Mouse (Mus musculus) CD4-positive naive resting alpha-beta T cell, adult 57 days (primary cell): ENCODE measurements around the gene Dld. TPM values are rescaled to one million over a fixed set of nuclear protein-coding genes. Genes with fewer than 3 reads are reported as not detected.

ENCODE experiments used
- total RNA-seq: library from RNA; stranded (reverse); gene quantifications from one replicate; pipeline ENCODE4 v1.2.4, GENCODE M21; 2023

The Dld gene
- 47.1 TPM for total RNA-seq

DNA sequence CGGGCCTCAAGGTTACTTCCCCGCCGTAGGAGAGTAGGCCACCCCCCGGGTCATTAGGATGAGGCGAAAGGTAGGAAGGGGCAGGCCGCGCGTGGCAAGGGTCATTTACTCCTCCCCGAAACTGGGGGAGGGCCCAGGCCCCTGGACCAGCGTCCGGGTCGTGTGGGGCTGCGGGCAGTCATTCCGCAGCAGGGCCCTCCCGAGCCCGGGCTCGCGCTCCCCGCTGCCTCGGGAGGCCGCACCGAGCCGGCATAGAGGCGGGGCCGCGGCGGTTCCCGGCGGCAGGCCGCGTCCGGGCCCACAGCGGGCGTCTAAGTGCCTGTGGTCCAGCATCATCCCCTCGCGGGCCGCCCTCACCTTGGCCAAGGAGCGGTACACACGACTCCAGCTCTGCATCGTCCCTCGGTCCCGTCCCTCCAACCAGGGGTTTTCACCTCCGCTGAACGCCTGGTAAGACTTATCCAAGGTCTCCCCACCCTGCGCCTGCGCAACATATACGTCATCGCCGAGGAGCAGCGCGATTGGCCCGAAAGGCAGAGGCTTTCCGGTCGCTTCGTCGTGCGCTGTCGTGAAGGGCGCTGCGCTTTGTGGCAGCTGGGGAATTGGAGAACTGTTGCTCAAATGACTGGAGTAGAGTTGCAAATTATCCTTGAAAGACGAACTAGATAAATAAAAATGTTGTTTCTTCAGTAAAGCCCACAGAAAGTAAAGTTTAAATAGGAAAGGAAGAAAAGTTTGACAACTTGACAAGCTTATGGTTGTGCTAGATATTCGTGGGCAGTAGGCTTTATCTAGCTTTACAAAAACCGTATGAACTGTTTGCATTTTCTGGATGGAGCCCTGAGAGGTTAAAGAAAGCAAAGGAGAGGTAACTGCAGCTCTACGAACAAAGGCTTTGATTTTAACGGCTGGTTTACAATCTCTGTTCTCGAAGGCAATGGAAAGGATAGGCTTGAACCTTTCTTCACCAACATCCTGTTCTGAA, at the start of gene Dld:
Dld (minus strand) TSS at position 510 of the 985 bp plus-strand sequence.

DNA sequence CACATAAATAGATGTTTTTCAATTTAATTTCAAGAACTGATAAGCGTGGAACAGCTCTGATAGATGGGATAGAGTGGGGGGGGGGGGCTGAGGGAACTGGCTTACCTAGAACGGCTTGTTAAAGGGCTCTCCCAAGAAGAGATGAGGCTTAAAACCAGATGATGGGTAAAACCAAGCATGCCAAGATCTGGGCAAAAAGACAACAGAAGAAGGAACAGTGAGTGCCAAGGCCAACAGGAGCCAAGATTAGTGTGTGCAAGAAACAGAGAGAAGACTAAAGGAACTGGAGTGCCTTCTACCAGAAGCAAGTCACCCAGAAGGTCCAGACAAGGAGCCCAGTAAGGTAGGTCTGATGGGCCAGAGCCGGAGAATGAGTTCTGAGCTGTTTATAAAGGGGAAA, 39.3 kb upstream of the Dld start, which contains the start of gene Slc26a3:
Slc26a3 (plus strand) TSS at position 301 of the 400 bp plus-strand sequence.

Other genes with a start within 250 kb of the Dld start
- gene Gm6993, start 110.7 kb downstream of the Dld start, total RNA-seq, result not detected
- 0.68 TPM for gene Lamb1, start 86.2 kb downstream of the Dld start, total RNA-seq
- gene Slc26a3, start 39.4 kb upstream of the Dld start, total RNA-seq, result 0.21 TPM
- gene Cbll1, start 148.2 kb upstream of the Dld start, total RNA-seq, result 32.5 TPM
- gene Slc26a4, start 208.5 kb upstream of the Dld start, total RNA-seq, result not detected